Mouse (Mus musculus) embryonic facial prominence, embryonic 14.5 days (tissue): ENCODE measurements around the gene Sh3tc1. TPM values are rescaled to one million over a fixed set of nuclear protein-coding genes. Genes with fewer than 3 reads are reported as not detected.

Experiments
- ATAC-seq: fragments of 200-750 bp; cut with Nextera tagmentation; 2 replicates; pipeline ENCODE4 v1.8.0; 2017; ENCODE audit warnings: low read depth, moderate number of reproducible peaks, moderate TSS enrichment
- DNase-seq: peaks from one replicate; pipeline ENCODE4 v3.0.0-alpha.2; 2015; ENCODE audit warnings: low spot score
- H3K27ac ChIP-seq: fragments of 300-500 bp; sonication (generic); replicated peaks from 2 replicates; pipeline ENCODE4 v1.5.1; 2014; ENCODE audit warnings: low read depth, mild to moderate bottlenecking, low read length, moderate library complexity
- H3K27me3 ChIP-seq: fragments of 300-500 bp; sonication (generic); replicated peaks from 2 replicates; pipeline ENCODE4 v1.6.1; 2014; ENCODE audit warnings: low read length; ENCODE audit not compliant: control insufficient read depth, insufficient read depth
- H3K36me3 ChIP-seq: fragments of 300-500 bp; sonication (generic); 2 replicates; pipeline ENCODE4 v1.6.1; 2014; ENCODE audit warnings: low read length, mixed read lengths; ENCODE audit not compliant: control insufficient read depth, insufficient read depth
- H3K4me1 ChIP-seq: fragments of 300-500 bp; sonication (generic); 2 replicates; pipeline ENCODE4 v1.6.1; 2014; ENCODE audit warnings: antibody characterized with exemption, low read length; ENCODE audit not compliant: control insufficient read depth, insufficient read depth
- H3K4me2 ChIP-seq: fragments of 300-500 bp; sonication (generic); 2 replicates; pipeline ENCODE4 v1.6.1; 2014; ENCODE audit warnings: low read depth, mild to moderate bottlenecking, low read length, moderate library complexity, mixed read lengths
- H3K4me3 ChIP-seq: fragments of 300-500 bp; sonication (generic); 2 replicates; pipeline ENCODE4 v1.5.1; 2014; ENCODE audit warnings: low read depth, mild to moderate bottlenecking, low read length
- H3K9ac ChIP-seq: fragments of 300-500 bp; sonication (generic); 2 replicates; pipeline ENCODE4 v1.6.1; 2014; ENCODE audit warnings: low read depth, mild to moderate bottlenecking, low read length, moderate library complexity, mixed read lengths
- H3K9me3 ChIP-seq: fragments of 300-500 bp; sonication (generic); 2 replicates; pipeline ENCODE4 v1.6.1; 2016; ENCODE audit warnings: low read length; ENCODE audit not compliant: control insufficient read depth
- WGBS: fragments of 180-500 bp; shearing (Covaris S2); extraction: QIAGEN DNeasy Blood & Tissue Kit; methylation state at CpG from one replicate; pipeline ENCODE4 v1.1.7; 2014; 5-methylcytosine and 5-hydroxymethylcytosine counted together
- polyA plus RNA-seq: library from polyadenylated mRNA; unstranded; fragments of >200 nt; fragmentation: Nextera tagmentation; extraction: Ambion mirVana; gene quantifications from 2 replicates; pipeline ENCODE4 v1.2.1, GENCODE M21; 2014

Gene Sh3tc1
- polyA plus RNA-seq, 1 experiment from 2014 or later: 5.1 TPM

DNA sequence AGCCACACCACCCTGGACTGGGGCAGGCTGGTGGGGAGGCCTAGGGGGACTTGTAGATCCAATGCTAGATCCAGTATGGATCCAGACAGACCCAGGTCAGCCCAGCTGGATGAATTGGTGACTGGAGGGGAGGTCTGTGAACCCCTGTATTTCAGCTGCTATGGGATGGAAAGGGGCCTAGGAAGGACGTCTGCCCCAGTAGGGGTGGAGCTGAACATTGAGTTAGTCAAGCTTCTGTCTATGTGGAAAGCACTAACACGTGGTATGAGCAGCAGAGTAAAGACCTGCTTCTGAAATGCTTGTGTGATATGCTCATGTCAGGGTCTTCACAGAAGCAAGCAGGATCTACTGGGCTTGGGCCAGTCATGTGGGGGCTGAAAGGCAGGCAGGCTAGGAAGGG, 91.6 kb downstream of the Sh3tc1 start:
- H3K27ac ChIP-seq: no peak overlapping the region
- H3K4me2 ChIP-seq: no peak overlapping the region
- H3K4me3 ChIP-seq: no peak overlapping the region
- WGBS: 65% methylated on average over 2 of the region's 2 CpGs
- no peaks in the 10 kb centered on the region for H3K4me1 ChIP-seq
- H3K36me3 ChIP-seq: no peaks in the 10 kb centered on the region
- no peaks in the 10 kb centered on the region for H3K9me3 ChIP-seq
- no peak overlapping the region for H3K9ac ChIP-seq
- ATAC-seq (no peak), DNase-seq (no peak)
- no peaks in the 10 kb centered on the region for H3K27me3 ChIP-seq

DNA sequence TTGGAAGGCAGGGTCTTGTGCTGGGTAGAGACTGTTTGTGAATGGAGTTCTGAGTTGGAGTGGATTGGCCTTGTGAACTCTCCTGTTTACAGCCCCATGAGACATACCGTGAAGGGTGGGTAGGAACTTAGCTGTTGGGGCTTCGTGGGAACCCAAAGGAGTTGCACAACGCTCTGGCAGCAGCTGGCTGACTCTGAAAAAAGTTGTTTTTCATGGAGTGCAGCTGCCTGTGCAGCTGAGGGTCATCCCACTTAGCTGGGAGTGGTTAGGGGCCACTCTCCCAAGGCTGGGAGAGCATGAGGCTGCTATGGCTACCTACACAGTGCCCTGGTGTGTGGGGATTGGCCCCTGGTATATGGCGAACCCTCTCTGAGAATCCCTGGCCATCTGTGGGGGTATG, 92.2 kb downstream of the Sh3tc1 start:
- Histone ChIP-seq H3K4me3 (no peak overlapping the region), H3K27ac (no peak overlapping the region), H3K4me2 (no peak overlapping the region), H3K36me3 (no peaks in the 10 kb centered on the region), H3K27me3 (no peaks in the 10 kb centered on the region), H3K9me3 (no peaks in the 10 kb centered on the region), H3K9ac (no peak overlapping the region), H3K4me1 (no peaks in the 10 kb centered on the region)
- 56% methylated on average over 4 of the region's 4 CpGs for WGBS
- DNase-seq (peak; percentile 47), ATAC-seq (0 out of 2 replicates have a peak, but pooled peaks have one; percentile 37)

Other genes with a start within 250 kb of the Sh3tc1 start
- 18.9 and 20.4 TPM in 2 replicates for gene Cpz, start 214.3 kb downstream of the Sh3tc1 start, polyA plus RNA-seq
- gene Trmt44, start 164.9 kb downstream of the Sh3tc1 start, polyA plus RNA-seq: 6.6 and 7.1 TPM in 2 replicates
- 11.8 and 13.4 TPM in 2 replicates for gene Acox3, start 156.9 kb downstream of the Sh3tc1 start, polyA plus RNA-seq
- 42.5 and 46.4 TPM in 2 replicates for gene Htra3, start 60.2 kb downstream of the Sh3tc1 start, polyA plus RNA-seq
- 3.4 and 5.4 TPM in 2 replicates for gene Ablim2, start 17.9 kb upstream of the Sh3tc1 start, polyA plus RNA-seq
- 24.7 and 28.0 TPM in 2 replicates for gene Afap1, start 153.3 kb upstream of the Sh3tc1 start, polyA plus RNA-seq